Mouse (Mus musculus): Measurements from ENCODE around the gene Clns1a. TPM values are rescaled to one million over a fixed set of nuclear protein-coding genes. Genes with fewer than 3 reads are reported as not detected.

The Clns1a gene
- total RNA-seq, 2 experiments from 2014 or later = 78.8 to 84.4 TPM

DNA sequence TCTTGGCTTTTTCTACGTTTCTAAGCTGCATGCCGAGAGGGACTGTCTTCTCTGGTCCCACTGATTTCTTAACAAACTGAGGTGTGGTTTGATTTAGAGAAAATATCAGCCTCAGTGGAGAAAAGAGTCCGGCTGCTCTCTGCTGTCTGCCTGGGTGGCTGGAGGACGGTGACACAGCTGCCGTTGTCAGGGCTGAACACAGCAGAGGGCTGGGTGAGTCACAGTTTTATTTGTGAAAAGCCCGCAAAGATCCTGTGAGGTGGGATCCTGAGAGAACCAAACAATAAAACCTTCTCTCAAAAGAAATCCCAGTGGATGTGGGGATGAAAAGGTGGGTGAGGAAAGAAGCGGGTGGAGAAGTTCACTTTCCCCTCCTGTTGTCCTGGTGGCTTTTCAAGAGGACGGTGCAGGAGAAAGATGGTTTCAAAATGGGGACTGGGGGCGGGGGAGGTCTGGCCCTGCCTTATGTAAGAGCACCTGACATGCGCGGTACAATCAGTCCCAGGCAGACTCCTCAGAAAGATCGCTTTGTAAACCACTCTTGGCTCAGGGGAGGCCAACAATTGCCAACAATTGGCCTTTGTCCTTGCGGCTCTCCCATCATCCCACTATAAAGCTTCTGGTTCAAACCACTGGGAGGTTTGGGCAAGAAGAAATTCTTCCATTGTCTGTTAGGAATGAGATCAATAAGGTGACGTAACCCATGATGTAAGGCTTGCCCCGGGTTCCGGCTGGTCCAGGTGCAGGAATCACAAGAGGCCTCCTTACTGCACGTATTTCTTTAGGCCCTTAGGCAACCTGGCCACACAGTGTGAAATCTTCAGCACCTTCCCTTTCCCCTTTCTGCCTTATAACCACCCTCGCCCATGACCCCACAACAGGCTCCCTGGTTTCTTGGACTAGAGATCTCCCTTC is 60.8 kb downstream of the Clns1a start:
- peak in 1 of 2 experiments; percentile 24 for DNase-seq (ENCODE audit: low spot score in 2 of 2)
- intact Hi-C loops (cut with DNase I) = no loop called here

- intact Hi-C loops (cut with DNase I) = no loop called here
- DNase-seq (ENCODE audit: low spot score in 2 of 2) = no peak
These were observed 68.2 kb downstream of the Clns1a start for GRCm38 (mm10) chr7:97764591-97764990.

DNA sequence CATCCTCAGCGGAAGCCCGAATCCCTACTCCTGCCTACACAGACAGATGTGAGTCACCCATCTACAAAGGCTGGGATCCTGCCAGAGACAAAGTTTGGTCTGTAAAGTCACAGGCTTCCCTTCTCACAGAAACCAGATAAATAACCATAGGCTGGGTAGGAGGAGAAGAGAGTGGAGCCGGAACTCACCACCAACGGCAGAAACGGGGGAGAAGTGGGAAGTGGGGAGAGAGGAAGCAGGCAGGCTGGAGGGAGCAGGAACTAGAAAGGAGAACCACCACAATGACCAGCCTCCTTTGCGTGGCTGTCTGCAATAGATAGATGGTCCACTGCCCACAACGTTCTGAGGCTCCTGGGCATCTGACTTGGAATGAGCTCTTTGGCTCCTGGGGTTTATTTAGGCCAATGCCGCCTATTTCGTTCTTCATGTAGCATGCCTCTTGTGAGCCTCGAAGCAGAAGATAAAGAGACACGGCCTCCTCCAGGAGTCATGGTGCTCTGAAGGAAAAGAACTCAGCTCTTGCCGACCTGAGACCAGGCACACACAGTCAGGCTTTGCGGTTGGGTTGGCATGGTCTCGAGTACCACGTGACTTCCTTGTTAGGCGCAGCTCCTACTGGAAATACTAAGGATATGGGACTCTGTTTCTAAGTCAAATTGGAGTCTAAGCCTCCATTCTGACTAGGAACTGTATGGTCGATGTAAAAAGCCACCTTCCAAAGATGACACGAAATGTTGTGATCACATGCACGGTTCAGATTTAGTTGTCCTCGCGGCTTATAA is 68.9 kb downstream of the Clns1a start:
- intact Hi-C loops (cut with DNase I) = loop anchor here (5.0 kb wide), 1 partner anchor 77 kb away; no protein-coding TSS in a partner anchor
- peak; percentile 65 to 71 for DNase-seq (ENCODE audit: low spot score in 2 of 2)

DNA sequence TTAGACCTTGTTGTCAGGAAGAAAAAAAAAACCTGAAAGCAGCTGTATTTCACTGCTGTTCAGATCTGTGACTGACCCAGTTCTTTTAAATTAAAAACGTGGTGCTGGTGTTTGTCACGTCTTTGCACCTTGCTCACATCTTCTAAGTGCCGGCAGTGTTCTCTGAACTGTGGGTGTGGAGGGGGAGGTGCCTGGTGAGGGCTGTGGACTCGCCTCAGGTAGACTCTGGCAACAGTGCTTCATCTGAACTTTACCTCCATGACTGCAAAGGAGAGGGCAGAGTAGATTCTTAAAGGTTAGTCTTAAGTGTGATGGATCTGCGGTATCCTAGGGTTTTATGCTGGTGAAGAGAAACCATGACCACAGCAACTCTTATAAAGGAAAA is 69.5 kb downstream of the Clns1a start:
- DNase-seq (ENCODE audit: low spot score in 2 of 2) = no peak
- intact Hi-C loops (cut with DNase I) = loop anchor here (5.0 kb wide), 1 partner anchor 76 kb away; no protein-coding TSS in a partner anchor

DNA sequence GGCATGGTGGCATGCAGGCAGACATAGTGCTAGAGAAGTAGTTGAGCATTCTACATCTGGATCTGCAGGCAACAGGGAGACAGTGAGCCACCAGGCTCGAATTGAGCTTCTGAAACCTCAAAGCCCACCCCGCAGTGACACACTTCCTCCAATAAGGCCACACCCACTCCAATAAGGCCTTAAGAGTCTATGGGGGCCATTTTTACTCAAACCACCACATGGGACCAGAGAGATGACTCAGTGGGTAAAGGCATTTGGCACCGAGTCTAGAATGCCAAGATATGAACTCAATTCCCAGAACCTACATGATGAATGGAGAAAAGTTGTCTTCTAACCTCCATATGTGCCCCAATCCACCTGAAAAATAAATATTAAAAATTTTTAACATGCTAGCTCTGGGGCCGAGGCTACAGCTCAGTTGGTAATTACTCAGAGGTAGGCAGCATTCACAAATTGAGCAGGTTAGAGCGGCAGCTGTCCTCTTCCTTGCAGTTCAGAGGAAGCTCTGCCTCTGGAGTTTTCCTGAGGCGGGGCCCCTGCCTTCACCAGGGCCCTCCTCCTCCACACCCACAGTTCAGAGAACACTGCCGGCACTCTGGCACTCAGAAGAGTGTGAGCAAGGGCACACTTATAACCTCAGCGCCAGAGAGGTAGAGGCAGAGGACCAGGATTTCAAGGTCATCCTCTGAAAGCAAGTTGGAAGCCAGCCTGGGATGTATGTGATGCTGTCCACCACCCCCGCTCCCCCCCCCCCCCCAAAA is 70.2 kb downstream of the Clns1a start:
- no peak for DNase-seq (ENCODE audit: low spot score in 2 of 2)
- intact Hi-C loops (cut with DNase I) = loop anchor here (5.0 kb wide), 1 partner anchor 76 kb away; no protein-coding TSS in a partner anchor

GRCm38 (mm10) chr7:97767841-97768240 is 71.4 kb downstream of the Clns1a start:
- intact Hi-C loops (cut with DNase I) = loop anchor here (5.0 kb wide), 1 partner anchor 74 kb away; no protein-coding TSS in a partner anchor
- DNase-seq (ENCODE audit: low spot score in 2 of 2) = peak in 1 of 2 experiments; percentile 41

DNA sequence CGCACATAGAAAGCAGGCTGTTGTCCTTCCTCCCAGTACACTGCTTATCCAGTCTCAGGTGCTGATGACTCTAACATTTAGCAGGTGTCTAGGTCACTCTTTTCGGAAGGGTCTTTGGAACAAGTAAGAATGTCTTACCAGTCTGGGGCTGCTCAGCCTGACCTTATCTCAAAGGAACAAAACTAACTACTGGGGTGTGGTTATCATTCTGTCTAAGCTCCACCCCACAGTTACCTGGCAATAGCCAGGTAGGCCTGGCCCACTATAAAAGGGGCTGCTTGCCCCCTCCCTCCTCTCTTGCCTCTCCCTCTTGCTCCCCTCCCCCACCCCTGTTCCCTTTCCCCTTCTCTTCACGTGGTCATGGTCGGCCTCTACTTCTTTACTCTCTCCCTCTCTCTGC is 72.6 kb downstream of the Clns1a start:
- DNase-seq (ENCODE audit: low spot score in 2 of 2) = no peak
- intact Hi-C loops (cut with DNase I) = loop anchor here (5.0 kb wide), 1 partner anchor 73 kb away; no protein-coding TSS in a partner anchor

Other genes starting within 250 kb of the Clns1a start
- 1 to 10 TPM; 3.2 to 3.6 TPM for gene Kctd14, start 245.3 kb upstream of the Clns1a start, total RNA-seq (2021)
- 10 to 100 TPM; 28.5 to 32.6 TPM for gene Ints4, start 215.7 kb upstream of the Clns1a start, total RNA-seq (2021)
- gene Aamdc, start 117.1 kb upstream of the Clns1a start, total RNA-seq (2021) = 10 to 100 TPM; 32.4 to 35.4 TPM
- 10 to 100 TPM; 40.6 to 50.6 TPM for gene Rsf1, start 116.7 kb upstream of the Clns1a start, total RNA-seq (2021)
- 10 to 100 TPM; 22.1 to 23.3 TPM for gene Aqp11, start 41.7 kb downstream of the Clns1a start, total RNA-seq (2021)
- gene Pak1, start 91.9 kb downstream of the Clns1a start, total RNA-seq (2021) = 100 to 1,000 TPM; 384 to 468 TPM
- not detected for gene Gdpd4, start 223.3 kb downstream of the Clns1a start, total RNA-seq (2021)